Mouse (Mus musculus) midbrain, embryonic 14.5 days (tissue): ENCODE data around the gene Gm3072. TPM values are rescaled to one million over a fixed set of nuclear protein-coding genes. Genes with fewer than 3 reads are reported as not detected.

ENCODE experiments used
- polyA plus RNA-seq: library from polyadenylated mRNA; unstranded; fragments of >200 nt; fragmentation: Nextera tagmentation; extraction: Ambion mirVana; gene quantifications from 2 replicates; pipeline ENCODE4 v1.2.1, GENCODE M21; 2014

Gm3072 gene
- polyA plus RNA-seq, 1 experiment from 2014 or later: not detected

Other genes with a start within 250 kb of the Gm3072 start
- not detected in 2 replicates for gene Gm7945, start 238.2 kb downstream of the Gm3072 start, polyA plus RNA-seq
- not detected in 2 replicates for gene Gm6482, start 216.3 kb downstream of the Gm3072 start, polyA plus RNA-seq
- gene Gm7954, start 171.1 kb downstream of the Gm3072 start, polyA plus RNA-seq: not detected in 2 replicates
- gene Gm3486, start 135.1 kb downstream of the Gm3072 start, polyA plus RNA-seq: not detected in 2 replicates
- gene Gm7970, start 69.0 kb downstream of the Gm3072 start, polyA plus RNA-seq: not detected in 2 replicates
- gene 1700049E17Rik2, start 51.4 kb downstream of the Gm3072 start, polyA plus RNA-seq: not detected in 2 replicates
- gene Gm3676, start 21.9 kb upstream of the Gm3072 start, polyA plus RNA-seq: not detected in 2 replicates
- not detected in 2 replicates for gene Gm8068, start 77.3 kb upstream of the Gm3072 start, polyA plus RNA-seq
- gene Gm7929, start 126.0 kb upstream of the Gm3072 start, polyA plus RNA-seq: not detected in 2 replicates
- not detected in 2 replicates for gene Gm47189, start 147.8 kb upstream of the Gm3072 start, polyA plus RNA-seq